Mouse (Mus musculus): ENCODE measurements around the gene Dcdc2c. TPM values are rescaled to one million over a fixed set of nuclear protein-coding genes. Genes with fewer than 3 reads are reported as not detected.

Gene Dcdc2c
- polyA plus RNA-seq, 1 experiment = 19.6 TPM

GRCm38 (mm10) chr12:28551775-28552174 is 424 bp downstream of the Dcdc2c start:
- H3K4me3 ChIP-seq (ENCODE audit: control insufficient read depth, low read depth, low read length) = peak overlapping the region; percentile 74
- H3K27ac ChIP-seq (ENCODE audit: control insufficient read depth, insufficient read depth, low read depth, low read length) = no peak overlapping the region
- no peaks in the 10 kb centered on the region for H3K27me3 ChIP-seq (ENCODE audit: control insufficient read depth, insufficient read depth, low read length)
- no peak for TF ChIP-seq CTCF (IDR thresholded peaks at IDR 0.05; ENCODE audit: control insufficient read depth, insufficient read depth, insufficient replicate concordance, low read depth, low read length)
- no peak for TF ChIP-seq POLR2A (IDR thresholded peaks at IDR 0.05; ENCODE audit: control insufficient read depth, low read depth, low read length)
- peaks cover 4% of the 10 kb centered on the region; the same call in 1 of the 2 replicates for H3K4me1 ChIP-seq (ENCODE audit: control insufficient read depth, insufficient read depth, low read length)
- no peaks in the 10 kb centered on the region for H3K36me3 ChIP-seq (ENCODE audit: control insufficient read depth, insufficient read depth, low read length)

DNA sequence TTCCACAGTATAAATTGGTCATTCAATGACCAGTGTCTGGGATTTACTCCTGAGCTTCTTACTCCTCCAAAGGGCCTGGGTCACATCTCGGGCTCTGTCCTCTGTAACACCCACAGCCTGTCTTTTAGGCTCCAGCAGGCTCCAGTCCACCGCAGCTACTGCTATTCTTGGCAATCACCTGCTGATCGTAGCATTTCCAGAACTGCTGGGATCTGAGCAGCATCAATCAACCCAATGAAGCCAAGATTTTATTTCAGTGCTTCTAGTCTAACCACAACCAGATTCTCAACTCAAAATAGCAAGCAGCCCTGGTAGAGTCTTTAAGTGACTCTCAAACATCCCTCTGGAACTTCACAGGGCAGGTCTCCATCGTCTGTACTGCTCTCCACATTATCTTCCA is 3.3 kb downstream of the Dcdc2c start:
- Histone ChIP-seq H3K4me3 (ENCODE audit: control insufficient read depth, low read depth, low read length) (no peak overlapping the region), H3K27ac (ENCODE audit: control insufficient read depth, insufficient read depth, low read depth, low read length) (no peak overlapping the region), H3K4me1 (ENCODE audit: control insufficient read depth, insufficient read depth, low read length) (peaks cover 4% of the 10 kb centered on the region; the same call in 1 of the 2 replicates), H3K36me3 (ENCODE audit: control insufficient read depth, insufficient read depth, low read length) (no peaks in the 10 kb centered on the region), H3K27me3 (ENCODE audit: control insufficient read depth, insufficient read depth, low read length) (no peaks in the 10 kb centered on the region)
- TF ChIP-seq CTCF (IDR thresholded peaks at IDR 0.05; ENCODE audit: control insufficient read depth, insufficient read depth, insufficient replicate concordance, low read depth, low read length) (no peak), POLR2A (IDR thresholded peaks at IDR 0.05; ENCODE audit: control insufficient read depth, low read depth, low read length) (no peak)

GRCm38 (mm10) chr12:28514264-28514775 is 37.9 kb downstream of the Dcdc2c start:
- Histone ChIP-seq H3K4me1 (ENCODE audit: control insufficient read depth, insufficient read depth, low read length) (no peaks in the 10 kb centered on the region), H3K27ac (ENCODE audit: control insufficient read depth, insufficient read depth, low read depth, low read length) (no peak overlapping the region), H3K4me3 (ENCODE audit: control insufficient read depth, low read depth, low read length) (no peak overlapping the region), H3K27me3 (ENCODE audit: control insufficient read depth, insufficient read depth, low read length) (no peaks in the 10 kb centered on the region), H3K36me3 (ENCODE audit: control insufficient read depth, insufficient read depth, low read length) (no peaks in the 10 kb centered on the region)
- TF ChIP-seq POLR2A (IDR thresholded peaks at IDR 0.05; ENCODE audit: control insufficient read depth, low read depth, low read length) (no peak), CTCF (IDR thresholded peaks at IDR 0.05; ENCODE audit: control insufficient read depth, insufficient read depth, insufficient replicate concordance, low read depth, low read length) (no peak)

DNA sequence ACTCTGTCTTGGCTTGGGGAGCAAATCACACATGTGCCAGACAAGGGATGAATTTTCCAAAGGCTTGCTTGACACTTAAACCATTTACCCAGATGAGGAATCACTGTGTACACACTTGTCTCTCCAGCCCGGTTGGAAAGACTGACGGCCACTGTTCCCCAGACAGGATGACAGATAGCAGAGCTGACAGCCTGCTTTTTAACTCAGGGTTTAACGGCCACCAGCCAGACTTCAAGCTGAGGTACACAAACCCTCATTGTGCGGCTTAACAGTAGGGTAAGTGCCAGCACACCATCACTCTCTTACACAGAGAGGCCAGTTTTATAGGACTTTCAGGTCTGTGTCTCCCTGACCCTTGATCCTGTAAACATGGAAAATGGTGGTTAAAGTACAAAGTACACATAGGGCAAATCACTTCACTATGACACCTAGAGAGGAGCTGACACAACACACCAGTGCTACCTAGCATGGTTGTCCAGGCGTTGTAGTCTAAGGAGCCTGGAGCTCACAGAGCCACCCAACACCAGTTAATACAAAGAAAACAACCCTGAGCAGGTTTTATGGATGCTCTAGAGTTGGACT is 42.4 kb downstream of the Dcdc2c start:
- Histone ChIP-seq H3K27ac (ENCODE audit: control insufficient read depth, insufficient read depth, low read depth, low read length) (no peak overlapping the region), H3K36me3 (ENCODE audit: control insufficient read depth, insufficient read depth, low read length) (no peaks in the 10 kb centered on the region), H3K27me3 (ENCODE audit: control insufficient read depth, insufficient read depth, low read length) (no peaks in the 10 kb centered on the region), H3K4me3 (ENCODE audit: control insufficient read depth, low read depth, low read length) (no peak overlapping the region), H3K4me1 (ENCODE audit: control insufficient read depth, insufficient read depth, low read length) (no peaks in the 10 kb centered on the region)
- TF ChIP-seq POLR2A (IDR thresholded peaks at IDR 0.05; ENCODE audit: control insufficient read depth, low read depth, low read length) = no peak
- TF ChIP-seq CTCF (IDR thresholded peaks at IDR 0.05; ENCODE audit: control insufficient read depth, insufficient read depth, insufficient replicate concordance, low read depth, low read length) = no peak

- Histone ChIP-seq H3K27ac (ENCODE audit: control insufficient read depth, insufficient read depth, low read depth, low read length) (no peak overlapping the region), H3K4me3 (ENCODE audit: control insufficient read depth, low read depth, low read length) (no peak overlapping the region), H3K4me1 (ENCODE audit: control insufficient read depth, insufficient read depth, low read length) (no peaks in the 10 kb centered on the region), H3K36me3 (ENCODE audit: control insufficient read depth, insufficient read depth, low read length) (no peaks in the 10 kb centered on the region), H3K27me3 (ENCODE audit: control insufficient read depth, insufficient read depth, low read length) (no peaks in the 10 kb centered on the region)
- TF ChIP-seq POLR2A (IDR thresholded peaks at IDR 0.05; ENCODE audit: control insufficient read depth, low read depth, low read length) = no peak
- TF ChIP-seq CTCF (IDR thresholded peaks at IDR 0.05; ENCODE audit: control insufficient read depth, insufficient read depth, insufficient replicate concordance, low read depth, low read length) = no peak
These were observed 57.9 kb downstream of the Dcdc2c start for GRCm38 (mm10) chr12:28494289-28494688.

GRCm38 (mm10) chr12:28482483-28483160 is 69.6 kb downstream of the Dcdc2c start:
- H3K36me3 ChIP-seq (ENCODE audit: control insufficient read depth, insufficient read depth, low read length) = no peaks in the 10 kb centered on the region

GRCm38 (mm10) chr12:28460951-28461431 is 91.2 kb downstream of the Dcdc2c start:
- H3K4me3 ChIP-seq (ENCODE audit: control insufficient read depth, low read depth, low read length) = no peak overlapping the region
- H3K4me1 ChIP-seq (ENCODE audit: control insufficient read depth, insufficient read depth, low read length) = no peaks in the 10 kb centered on the region
- no peaks in the 10 kb centered on the region for H3K36me3 ChIP-seq (ENCODE audit: control insufficient read depth, insufficient read depth, low read length)
- TF ChIP-seq CTCF (IDR thresholded peaks at IDR 0.05; ENCODE audit: control insufficient read depth, insufficient read depth, insufficient replicate concordance, low read depth, low read length) (no peak), POLR2A (IDR thresholded peaks at IDR 0.05; ENCODE audit: control insufficient read depth, low read depth, low read length) (no peak)
- H3K27me3 ChIP-seq (ENCODE audit: control insufficient read depth, insufficient read depth, low read length) = no peaks in the 10 kb centered on the region
- H3K27ac ChIP-seq (ENCODE audit: control insufficient read depth, insufficient read depth, low read depth, low read length) = no peak overlapping the region

More at GRCm38 (mm10) chr12:28482483-28483160, 69.6 kb downstream of the Dcdc2c start:
- Histone ChIP-seq H3K4me3 (ENCODE audit: control insufficient read depth, low read depth, low read length) (no peak overlapping the region), H3K4me1 (ENCODE audit: control insufficient read depth, insufficient read depth, low read length) (no peaks in the 10 kb centered on the region), H3K27me3 (ENCODE audit: control insufficient read depth, insufficient read depth, low read length) (no peaks in the 10 kb centered on the region), H3K27ac (ENCODE audit: control insufficient read depth, insufficient read depth, low read depth, low read length) (no peak overlapping the region)
- no peak for TF ChIP-seq POLR2A (IDR thresholded peaks at IDR 0.05; ENCODE audit: control insufficient read depth, low read depth, low read length)
- no peak for TF ChIP-seq CTCF (IDR thresholded peaks at IDR 0.05; ENCODE audit: control insufficient read depth, insufficient read depth, insufficient replicate concordance, low read depth, low read length)

All from testis, adult 2 months (tissue).